Mouse (Mus musculus): Measurements from ENCODE around the gene Nudt1.

- TF ChIP-seq ETS1 (IDR thresholded peaks at IDR 0.05; ENCODE audit: low read depth, low read length) (no peak), POLR2A (IDR thresholded peaks at IDR 0.05; ENCODE audit: control insufficient read depth in 1 of 2, insufficient read depth in 1 of 2, low read depth in 1 of 2, low read length in 2 of 2, poor library complexity in 1 of 2) (no peak), GABPA (IDR thresholded peaks at IDR 0.05; ENCODE audit: low read depth, low read length) (no peak), KAT2A (conservative IDR thresholded peaks at IDR 0.05; ENCODE audit: low read depth, low read length) (no peak), GATA1 (IDR thresholded peaks at IDR 0.05; ENCODE audit: low read depth, low read length) (no peak), JUND (IDR thresholded peaks at IDR 0.05; ENCODE audit: low read depth, low read length) (no peak), CTCF (IDR thresholded peaks at IDR 0.05 in 2 of 3, conservative IDR thresholded peaks at IDR 0.05 in 1 of 3; ENCODE audit: control insufficient read depth in 1 of 3, insufficient read depth in 1 of 3, low read depth in 2 of 3, low read length in 3 of 3, poor library complexity in 1 of 3, severe bottlenecking in 1 of 3) (no peak), SIN3A (IDR thresholded peaks at IDR 0.05; ENCODE audit: low read length) (no peak), MAX (IDR thresholded peaks at IDR 0.05; ENCODE audit: low read length) (no peak; the same call in 1 of the 2 replicates), ZNF384 (IDR thresholded peaks at IDR 0.05; ENCODE audit: low read depth, low read length) (no peak; the same call in 1 of the 2 replicates), E2F4 (IDR thresholded peaks at IDR 0.05; ENCODE audit: borderline replicate concordance, low read depth, low read length) (no peak), ELF1 (IDR thresholded peaks at IDR 0.05; ENCODE audit: low read depth, low read length) (no peak)
Observed at GRCm38 (mm10) chr5:140332519-140332918, 11.1 kb downstream of the Nudt1 start.

All from MEL (cell line).